Mouse (Mus musculus): ENCODE results near the gene Park7.

DNA sequence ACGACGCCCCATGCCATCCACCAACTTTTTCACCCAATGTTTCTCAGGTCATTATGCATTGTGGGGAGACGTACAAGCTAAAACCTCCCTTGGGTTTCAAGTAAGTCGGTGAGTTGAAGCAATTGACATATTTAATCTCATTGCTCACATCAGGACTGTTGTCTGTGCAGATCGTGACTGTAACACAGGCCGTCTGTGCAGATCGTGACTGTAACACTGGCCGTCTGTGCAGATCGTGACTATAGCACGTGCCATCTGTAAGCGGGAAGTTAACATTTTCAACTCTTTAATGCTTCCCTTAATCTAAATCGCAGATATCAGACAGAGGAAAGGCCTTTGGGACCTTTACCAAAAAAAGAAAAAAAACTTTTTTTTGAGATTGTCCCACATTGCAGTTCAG is 494 bp downstream of the Park7 start:
- no peak for TF ChIP-seq POLR2A (IDR thresholded peaks at IDR 0.05; ENCODE audit: insufficient read depth, low read depth, low read length)
- TF ChIP-seq CTCF (IDR thresholded peaks at IDR 0.05; ENCODE audit: insufficient read depth, low read depth, low read length), result no peak

All from olfactory bulb, adult 2 months (tissue).